Mouse (Mus musculus) ES-E14 (cell line): Measurements from ENCODE around the gene Gm10197. TPM values are rescaled to one million over a fixed set of nuclear protein-coding genes. Genes with fewer than 3 reads are reported as not detected.
A peak's percentile ranks its signal among the peaks of the same experiment; 100 is the strongest.

Experiments used
- DNase-seq: peaks from one replicate; pipeline ENCODE4 v3.0.0-alpha.2; 2013; ENCODE audit warnings: low read depth, low spot score
- H3K27ac ChIP-seq: 2 replicates; pipeline ENCODE4 v1.5.1; 2012; ENCODE audit warnings: low read depth, mild to moderate bottlenecking, low read length, moderate library complexity, mixed read lengths; ENCODE audit not compliant: poor library complexity, insufficient read depth, severe bottlenecking
- H3K36me3 ChIP-seq: 2 replicates; pipeline ENCODE4 v1.6.1; 2012; ENCODE audit warnings: mild to moderate bottlenecking, low read length, moderate library complexity, mixed read lengths; ENCODE audit not compliant: control insufficient read depth, poor library complexity, insufficient read depth, severe bottlenecking
- H3K4me1 ChIP-seq, 2 experiments: fragments of 150-350 bp in 1 of 2; sonication (generic) in 1 of 2; 2 replicates each; pipeline ENCODE4 v1.6.1; 2012; ENCODE audit warnings: low read length in 2 of 2, mild to moderate bottlenecking in 1 of 2, mixed read lengths in 1 of 2; ENCODE audit not compliant: control insufficient read depth in 2 of 2, insufficient read depth in 2 of 2, poor library complexity in 1 of 2
- H3K4me3 ChIP-seq, 2 experiments: fragments of 150-350 bp in 1 of 2; sonication (generic) in 1 of 2; 2 replicates each; pipeline ENCODE4 v1.5.1; 2012; ENCODE audit warnings: low read length in 2 of 2, low read depth in 1 of 2, mild to moderate bottlenecking in 1 of 2, mixed read lengths in 1 of 2; ENCODE audit not compliant: insufficient read depth in 1 of 2, poor library complexity in 1 of 2, severe bottlenecking in 1 of 2
- H3K9ac ChIP-seq: 2 replicates; pipeline ENCODE4 v1.6.1; 2012; ENCODE audit warnings: low read depth, mild to moderate bottlenecking, low read length, mixed read lengths; ENCODE audit not compliant: poor library complexity, insufficient read depth, severe bottlenecking
- H3K9me3 ChIP-seq: fragments of 150-350 bp; sonication (generic); 2 replicates; pipeline ENCODE4 v1.6.1; 2012; ENCODE audit warnings: low read depth, mild to moderate bottlenecking, low read length; ENCODE audit not compliant: control insufficient read depth, insufficient read depth
- CHD2 ChIP-seq: IDR thresholded peaks from 2 replicates; pipeline ENCODE4 v1.6.1; 2014; ENCODE audit warnings: mild to moderate bottlenecking, low read depth, low read length, inconsistent platforms
- HCFC1 ChIP-seq: IDR thresholded peaks from 2 replicates; pipeline ENCODE4 v1.6.1; 2012; ENCODE audit warnings: low read length, inconsistent platforms, borderline replicate concordance; ENCODE audit not compliant: insufficient read depth
- MAFK ChIP-seq: IDR thresholded peaks from 2 replicates; pipeline ENCODE4 v1.6.1; 2014; ENCODE audit warnings: mild to moderate bottlenecking, low read depth, low read length, inconsistent platforms; ENCODE audit not compliant: insufficient read depth
- ZC3H11A ChIP-seq: IDR thresholded peaks from 2 replicates; pipeline ENCODE4 v1.6.1; 2012; ENCODE audit warnings: low read depth, mild to moderate bottlenecking, inconsistent platforms, low read length, borderline replicate concordance
- ZNF384 ChIP-seq: IDR thresholded peaks from 2 replicates; pipeline ENCODE4 v1.6.1; 2012; ENCODE audit warnings: low read depth, low read length, inconsistent platforms
- in situ Hi-C, 2 experiments: fragments of 600-800 bp; cut with MboI; formaldehyde crosslinking; loops; one replicate each; pipeline ENCODE4 v1.15.1; 2025; ENCODE audit warnings: low sequenced_read_pairs in 2 of 2, inconsistent platforms in 1 of 2; ENCODE audit not compliant: unreplicated experiment in 2 of 2
- total RNA-seq: library from RNA; depleted of rRNA; stranded (reverse); fragments of 300-350 nt; gene quantifications from 2 replicates; pipeline ENCODE4 v1.2.3, GENCODE M21; 2012

The Gm10197 gene
- total RNA-seq, 1 experiment: not detected

GRCm38 (mm10) chr19:53335241-53335640 lies 36.3 kb downstream of the Gm10197 start:
- no peaks in the 10 kb centered on the region for H3K9me3 ChIP-seq
- in situ Hi-C loops: no loop called here
- H3K27ac ChIP-seq: no peak overlapping the region
- no peak overlapping the region for H3K9ac ChIP-seq
- peaks cover 2 to 3% of the 10 kb centered on the region in 2 experiments; a peak in 3 of 4 replicates for H3K4me1 ChIP-seq
- no peak for TF ChIP-seq ZNF384
- no peak for TF ChIP-seq MAFK
- TF ChIP-seq HCFC1: no peak
- no peak for TF ChIP-seq CHD2
- TF ChIP-seq ZC3H11A: no peak
- no peak overlapping the region for H3K4me3 ChIP-seq
- H3K36me3 ChIP-seq: peaks cover 10% of the 10 kb centered on the region; the same call in 1 of the 2 replicates
- no peak for DNase-seq

- Histone ChIP-seq H3K4me1 (peaks cover 2 to 3% of the 10 kb centered on the region in 2 experiments; a peak in 3 of 4 replicates), H3K4me3 (no peak overlapping the region), H3K27ac (no peak overlapping the region), H3K9ac (no peak overlapping the region), H3K9me3 (no peaks in the 10 kb centered on the region), H3K36me3 (peaks cover 10% of the 10 kb centered on the region; the same call in 1 of the 2 replicates)
- DNase-seq: no peak
- TF ChIP-seq ZNF384 (no peak), ZC3H11A (no peak), MAFK (no peak), CHD2 (no peak), HCFC1 (no peak)
- in situ Hi-C loops: no loop called here
These were observed 37.8 kb downstream of the Gm10197 start for GRCm38 (mm10) chr19:53333730-53334129.

GRCm38 (mm10) chr19:53331882-53332500 lies 39.6 kb downstream of the Gm10197 start:
- no peaks in the 10 kb centered on the region for H3K9me3 ChIP-seq
- H3K4me1 ChIP-seq: peaks cover 3 to 4% of the 10 kb centered on the region in 2 experiments; a peak in 3 of 4 replicates
- H3K36me3 ChIP-seq: peaks cover 10% of the 10 kb centered on the region; the same call in 1 of the 2 replicates
- no peak overlapping the region for H3K4me3 ChIP-seq
- TF ChIP-seq HCFC1: no peak
- no peak for TF ChIP-seq ZC3H11A
- TF ChIP-seq CHD2: no peak
- TF ChIP-seq MAFK: no peak
- TF ChIP-seq ZNF384: no peak
- in situ Hi-C loops: no loop called here
- DNase-seq: no peak
- H3K9ac ChIP-seq: no peak overlapping the region
- no peak overlapping the region for H3K27ac ChIP-seq

GRCm38 (mm10) chr19:53329992-53330381 lies 41.6 kb downstream of the Gm10197 start:
- H3K36me3 ChIP-seq: peaks cover 7% of the 10 kb centered on the region; the same call in 1 of the 2 replicates
- peaks cover 3 to 10% of the 10 kb centered on the region in 2 experiments; a peak in 3 of 4 replicates for H3K4me1 ChIP-seq
- peak overlapping the region; percentile 99 for H3K4me3 ChIP-seq
- DNase-seq: no peak
- no peaks in the 10 kb centered on the region for H3K9me3 ChIP-seq
- H3K9ac ChIP-seq: peak overlapping the region; percentile 90
- TF ChIP-seq MAFK: no peak
- H3K27ac ChIP-seq: no peak overlapping the region
- in situ Hi-C loops: no loop called here
